ENCODE assay signal across 8 mouse cellular contexts in the genomic region with DNA sequence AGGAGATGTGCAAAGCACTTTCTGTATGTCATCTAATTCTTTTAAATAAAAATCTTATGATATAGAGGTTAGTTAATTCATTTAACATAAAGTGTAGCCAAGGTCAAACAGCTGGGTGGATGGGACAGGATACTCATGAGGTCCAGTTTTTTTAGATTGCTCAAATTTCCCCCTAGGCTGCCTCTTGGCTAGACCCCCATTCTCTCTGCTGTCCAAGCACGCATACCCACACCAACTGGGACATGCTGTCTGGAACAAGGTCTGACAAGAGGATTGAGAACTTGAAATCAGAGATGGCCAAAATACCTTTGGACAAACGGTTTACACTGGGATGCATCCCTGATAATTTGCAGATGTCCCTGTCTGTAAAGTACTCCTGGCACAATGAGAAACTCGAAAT.
DNase-seq lines count a peak whose midpoint lies in the region; ATAC-seq and TF ChIP-seq lines count a peak whose summit lies in the region.

No protein-coding gene starts in this region.

- TF ChIP-seq POLR2A in testis, adult 2 months (IDR thresholded peaks at IDR 0.05; ENCODE audit: control insufficient read depth, low read depth, low read length) = no peak

- no peaks in the 10 kb centered on the region for H3K27me3 ChIP-seq in testis, adult 2 months (ENCODE audit: control insufficient read depth, insufficient read depth, low read length)
- H3K27me3 ChIP-seq in liver, embryonic 13.5 days = peaks cover 40% of the 10 kb centered on the region

- H3K4me2 ChIP-seq in liver, embryonic 13.5 days = peak overlapping the region; percentile 70; the same call in 1 of the 2 replicates

- H3K36me3 ChIP-seq in testis, adult 2 months (ENCODE audit: control insufficient read depth, insufficient read depth, low read length) = no peaks in the 10 kb centered on the region
- H3K36me3 ChIP-seq in liver, embryonic 13.5 days = no peaks in the 10 kb centered on the region

- H3K4me1 ChIP-seq in testis, adult 2 months (ENCODE audit: control insufficient read depth, insufficient read depth, low read length) = peaks cover 2% of the 10 kb centered on the region
- peaks cover 11% of the 10 kb centered on the region for H3K4me1 ChIP-seq in liver, embryonic 13.5 days (replicated peaks)

- no peak overlapping the region for H3K27ac ChIP-seq in testis, adult 2 months (ENCODE audit: control insufficient read depth, insufficient read depth, low read depth, low read length)
- H3K27ac ChIP-seq in liver, embryonic 13.5 days = no peak overlapping the region

- DNase-seq in embryo, embryonic 11 days = peak; percentile 21
- DNase-seq in embryo, embryonic 10 days (ENCODE audit: low spot score) = no peak
- no peak for DNase-seq in testis, postnatal 14 days (ENCODE audit: low spot score)
- no peak for DNase-seq in liver, embryonic 13.5 days
- no peak for DNase-seq in frontal cortex, postnatal 10 days (ENCODE audit: low spot score in 2 of 2)
- no peak for DNase-seq in right cerebral cortex, postnatal 4 days
- DNase-seq in right cerebral cortex, postnatal 14 days = no peak

- WGBS in liver, embryonic 13.5 days (ENCODE audit: insufficient replicate concordance) = 66% methylated on average over 3 of the region's 3 CpGs

- H3K4me3 ChIP-seq in testis, adult 2 months (ENCODE audit: control insufficient read depth, low read depth, low read length) = peak overlapping the region; percentile 87
- no peak overlapping the region for H3K4me3 ChIP-seq in liver, embryonic 13.5 days (replicated peaks)

- no peak for TF ChIP-seq CTCF in testis, adult 2 months (IDR thresholded peaks at IDR 0.05; ENCODE audit: control insufficient read depth, insufficient read depth, insufficient replicate concordance, low read depth, low read length)

- no peak overlapping the region for H3K9ac ChIP-seq in liver, embryonic 13.5 days

- ATAC-seq in liver, embryonic 13.5 days (ENCODE audit: low read depth) = no peak

- no peaks in the 10 kb centered on the region for H3K9me3 ChIP-seq in liver, embryonic 13.5 days (replicated peaks)
